Mouse (Mus musculus): ENCODE data around the gene Sh3d19. TPM values are rescaled to one million over a fixed set of nuclear protein-coding genes. Genes with fewer than 3 reads are reported as not detected.

Gene Sh3d19
- polyA plus RNA-seq, 1 experiment from 2014 or later: 38.2 TPM

- Histone ChIP-seq H3K27ac (ENCODE audit: low read depth) (no peak overlapping the region), H3K27me3 (ENCODE audit: insufficient read depth, low read length) (no peaks in the 10 kb centered on the region), H3K9ac (no peak overlapping the region), H3K9me3 (ENCODE audit: low read depth, low read length) (no peaks in the 10 kb centered on the region; the same call in 1 of the 2 replicates), H3K4me2 (no peak overlapping the region), H3K4me1 (ENCODE audit: insufficient read depth) (peaks cover 4% of the 10 kb centered on the region; the same call in 1 of the 2 replicates), H3K4me3 (ENCODE audit: low read depth, low read length) (no peak overlapping the region), H3K36me3 (ENCODE audit: insufficient read depth) (peaks cover 20% of the 10 kb centered on the region)
- DNase-seq (no peak), ATAC-seq (ENCODE audit: insufficient read depth) (no peak)
- TF ChIP-seq CTCF (IDR thresholded peaks at IDR 0.05; ENCODE audit: low read depth): no peak
- 74% methylated on average over 7 of the region's 7 CpGs for WGBS
Observed at GRCm38 (mm10) chr3:86112766-86113165, 141.9 kb downstream of the Sh3d19 start.

GRCm38 (mm10) chr3:86114659-86115338 is 143.9 kb downstream of the Sh3d19 start:
- peaks cover 4% of the 10 kb centered on the region; the same call in 1 of the 2 replicates for H3K4me1 ChIP-seq (ENCODE audit: insufficient read depth)
- 23% methylated on average over 12 of the region's 12 CpGs for WGBS
- DNase-seq (peak; percentile 88), ATAC-seq (ENCODE audit: insufficient read depth) (peak; percentile 92)
- no peaks in the 10 kb centered on the region; the same call in 1 of the 2 replicates for H3K9me3 ChIP-seq (ENCODE audit: low read depth, low read length)
- H3K27ac ChIP-seq (ENCODE audit: low read depth): peak overlapping the region; percentile 82
- peak overlapping the region; percentile 48 for H3K4me2 ChIP-seq
- H3K4me3 ChIP-seq (ENCODE audit: low read depth, low read length): no peak overlapping the region
- TF ChIP-seq CTCF (IDR thresholded peaks at IDR 0.05; ENCODE audit: low read depth): no peak
- peaks cover 20% of the 10 kb centered on the region for H3K36me3 ChIP-seq (ENCODE audit: insufficient read depth)
- no peaks in the 10 kb centered on the region for H3K27me3 ChIP-seq (ENCODE audit: insufficient read depth, low read length)
- H3K9ac ChIP-seq: no peak overlapping the region

- Histone ChIP-seq H3K9me3 (ENCODE audit: low read depth, low read length) (no peaks in the 10 kb centered on the region; the same call in 1 of the 2 replicates), H3K4me2 (no peak overlapping the region), H3K27ac (ENCODE audit: low read depth) (no peak overlapping the region), H3K4me3 (ENCODE audit: low read depth, low read length) (no peak overlapping the region), H3K4me1 (ENCODE audit: insufficient read depth) (no peaks in the 10 kb centered on the region), H3K36me3 (ENCODE audit: insufficient read depth) (peaks cover 29% of the 10 kb centered on the region), H3K27me3 (ENCODE audit: insufficient read depth, low read length) (no peaks in the 10 kb centered on the region), H3K9ac (no peak overlapping the region)
- ATAC-seq (ENCODE audit: insufficient read depth): no peak
- 85% methylated on average over 4 of the region's 4 CpGs for WGBS
- DNase-seq: no peak
- TF ChIP-seq CTCF (IDR thresholded peaks at IDR 0.05; ENCODE audit: low read depth): peak; percentile 57
Observed at GRCm38 (mm10) chr3:86116951-86117350, 146.0 kb downstream of the Sh3d19 start.

GRCm38 (mm10) chr3:86119237-86119932 is 148.5 kb downstream of the Sh3d19 start:
- Histone ChIP-seq H3K27me3 (ENCODE audit: insufficient read depth, low read length) (no peaks in the 10 kb centered on the region), H3K4me3 (ENCODE audit: low read depth, low read length) (no peak overlapping the region), H3K9ac (no peak overlapping the region), H3K9me3 (ENCODE audit: low read depth, low read length) (no peaks in the 10 kb centered on the region; the same call in 1 of the 2 replicates), H3K27ac (ENCODE audit: low read depth) (no peak overlapping the region), H3K36me3 (ENCODE audit: insufficient read depth) (peaks cover 39% of the 10 kb centered on the region), H3K4me2 (no peak overlapping the region), H3K4me1 (ENCODE audit: insufficient read depth) (no peaks in the 10 kb centered on the region)
- 65% methylated on average over 16 of the region's 16 CpGs for WGBS
- TF ChIP-seq CTCF (IDR thresholded peaks at IDR 0.05; ENCODE audit: low read depth): no peak
- DNase-seq: no peak
- ATAC-seq (ENCODE audit: insufficient read depth): no peak

GRCm38 (mm10) chr3:86122156-86122555 is 151.2 kb downstream of the Sh3d19 start:
- Histone ChIP-seq H3K4me2 (no peak overlapping the region), H3K9ac (no peak overlapping the region), H3K4me3 (ENCODE audit: low read depth, low read length) (no peak overlapping the region), H3K4me1 (ENCODE audit: insufficient read depth) (no peaks in the 10 kb centered on the region), H3K36me3 (ENCODE audit: insufficient read depth) (peaks cover 42% of the 10 kb centered on the region), H3K9me3 (ENCODE audit: low read depth, low read length) (no peaks in the 10 kb centered on the region), H3K27ac (ENCODE audit: low read depth) (no peak overlapping the region), H3K27me3 (ENCODE audit: insufficient read depth, low read length) (no peaks in the 10 kb centered on the region)
- DNase-seq: no peak
- 0 out of 2 replicates have a peak, but pooled peaks have one; percentile 1 for TF ChIP-seq CTCF (IDR thresholded peaks at IDR 0.05; ENCODE audit: low read depth)
- no peak for ATAC-seq (ENCODE audit: insufficient read depth)

GRCm38 (mm10) chr3:86123251-86123746 is 152.4 kb downstream of the Sh3d19 start:
- no peak for TF ChIP-seq CTCF (IDR thresholded peaks at IDR 0.05; ENCODE audit: low read depth)
- 46% methylated on average over 8 of the region's 8 CpGs for WGBS
- no peak for ATAC-seq (ENCODE audit: insufficient read depth)
- no peak overlapping the region for H3K27ac ChIP-seq (ENCODE audit: low read depth)
- H3K9ac ChIP-seq: no peak overlapping the region
- H3K36me3 ChIP-seq (ENCODE audit: insufficient read depth): peaks cover 51% of the 10 kb centered on the region
- H3K4me3 ChIP-seq (ENCODE audit: low read depth, low read length): no peak overlapping the region
- H3K4me2 ChIP-seq: no peak overlapping the region
- no peak for DNase-seq
- no peaks in the 10 kb centered on the region for H3K27me3 ChIP-seq (ENCODE audit: insufficient read depth, low read length)
- H3K4me1 ChIP-seq (ENCODE audit: insufficient read depth): no peaks in the 10 kb centered on the region
- no peaks in the 10 kb centered on the region for H3K9me3 ChIP-seq (ENCODE audit: low read depth, low read length)

GRCm38 (mm10) chr3:86129757-86130156 is 158.8 kb downstream of the Sh3d19 start:
- Histone ChIP-seq H3K4me3 (ENCODE audit: low read depth, low read length) (no peak overlapping the region), H3K27me3 (ENCODE audit: insufficient read depth, low read length) (no peaks in the 10 kb centered on the region), H3K27ac (ENCODE audit: low read depth) (no peak overlapping the region), H3K4me2 (no peak overlapping the region), H3K9me3 (ENCODE audit: low read depth, low read length) (no peaks in the 10 kb centered on the region), H3K4me1 (ENCODE audit: insufficient read depth) (no peaks in the 10 kb centered on the region), H3K9ac (no peak overlapping the region), H3K36me3 (ENCODE audit: insufficient read depth) (peaks cover 32% of the 10 kb centered on the region)
- 10% methylated on average over 6 of the region's 6 CpGs for WGBS
- DNase-seq (peak; percentile 85), ATAC-seq (ENCODE audit: insufficient read depth) (no peak)
- peak; percentile 83 for TF ChIP-seq CTCF (IDR thresholded peaks at IDR 0.05; ENCODE audit: low read depth)

Measured in lung, embryonic 14.5 days (tissue).